ENCODE assay signal across 11 mouse cellular contexts in genomic region chr17:69265759-69266463, GRCm38 (mm10).
DNase-seq lines count a peak whose midpoint lies in the region; ATAC-seq and TF ChIP-seq lines count a peak whose summit lies in the region.
"Had no signal": no experiment of that assay in that cellular context is flagged by ENCODE, and none has a peak within 500 bp of the region (broad histone marks: within the 10 kb centered on the region; RNA-seq: fewer than 3 reads in every experiment).

No protein-coding gene starts in this region.

- no peaks in the 10 kb centered on the region for H3K9me3 ChIP-seq in E14TG2a.4 (ENCODE audit: low read length)
- H3K9me3 ChIP-seq: embryonic facial prominence, embryonic 13.5 days; limb, embryonic 10.5 days; neural tube, embryonic 15.5 days had no signal

- no peaks in the 10 kb centered on the region for H3K36me3 ChIP-seq in E14TG2a.4 (ENCODE audit: insufficient read depth, low read length)

- no peaks in the 10 kb centered on the region for H3K27me3 ChIP-seq in E14TG2a.4 (ENCODE audit: insufficient read depth, low read length)
- H3K27me3 ChIP-seq: embryonic facial prominence, embryonic 13.5 days; neural tube, embryonic 15.5 days had no signal

- TF ChIP-seq CTCF in E14TG2a.4 (conservative IDR thresholded peaks at IDR 0.05; ENCODE audit: low read length): no peak

- peak overlapping the region; percentile 52 for H3K4me3 ChIP-seq in E14TG2a.4 (replicated peaks; ENCODE audit: low read length)
- H3K4me3 ChIP-seq: embryonic facial prominence, embryonic 13.5 days; limb, embryonic 10.5 days; neural tube, embryonic 15.5 days had no signal

- peaks cover 44% of the 10 kb centered on the region for H3K4me1 ChIP-seq in E14TG2a.4 (replicated peaks; ENCODE audit: low read depth, low read length)

- ATAC-seq in frontal cortex, adult (ENCODE audit: low TSS enrichment): peak; percentile 32; the same call in 1 of the 2 replicates

- no peak for DNase-seq in frontal cortex, postnatal 14 days (ENCODE audit: low spot score in 2 of 2)
- DNase-seq in cerebellum, adult 9-10 months: peak; percentile 53
- peak; percentile 49 for DNase-seq in lung, postnatal 10 days
- DNase-seq in thymus, postnatal 36 days: no peak
- no peak for DNase-seq in left cerebral cortex, adult 18-20 months (ENCODE audit: low spot score in 2 of 2)
- DNase-seq in urinary bladder, postnatal 4 days (ENCODE audit: low spot score in 2 of 2): no peak

Comparison
In these comparisons a context has a peak if more than half of its experiments do, and no peak if none do; other contexts are left out.
1. DNase-seq: peak in cerebellum, adult 9-10 months (single experiment) and lung, postnatal 10 days (single experiment); none in frontal cortex, postnatal 14 days (0 of 2), thymus, postnatal 36 days (0 of 2), left cerebral cortex, adult 18-20 months (0 of 2) and urinary bladder, postnatal 4 days (0 of 2).